Comparison of ENCODE assay signal across 19 mouse cellular contexts in genomic region chrX:57798869-57799268, GRCm38 (mm10).
DNase-seq lines count a peak whose midpoint lies in the region; ATAC-seq and TF ChIP-seq lines count a peak whose summit lies in the region.
"Had no signal": no experiment of that assay in that cellular context is flagged by ENCODE, and none has a peak within 500 bp of the region (broad histone marks: within the 10 kb centered on the region; RNA-seq: fewer than 3 reads in every experiment).

No protein-coding gene starts in this region.

- H3K9ac ChIP-seq in forebrain, embryonic 16.5 days (replicated peaks; ENCODE audit: low read depth, low read length): no peak overlapping the region
- H3K9ac ChIP-seq in forebrain, postnatal 0 days: no peak overlapping the region
- H3K9ac ChIP-seq in midbrain, embryonic 14.5 days (replicated peaks; ENCODE audit: low read length): no peak overlapping the region
- H3K9ac ChIP-seq: lung, embryonic 14.5 days had no signal

- no peak overlapping the region for H3K27ac ChIP-seq in forebrain, embryonic 16.5 days (ENCODE audit: low read length)
- H3K27ac ChIP-seq in forebrain, postnatal 0 days (ENCODE audit: low read depth, low read length): no peak overlapping the region
- no peak overlapping the region for H3K27ac ChIP-seq in midbrain, embryonic 14.5 days (replicated peaks; ENCODE audit: low read depth, low read length)
- H3K27ac ChIP-seq: limb, embryonic 10.5 days; macrophage had no signal

- H3K9me3 ChIP-seq in forebrain, embryonic 16.5 days (ENCODE audit: control insufficient read depth, low read length): no peaks in the 10 kb centered on the region
- H3K9me3 ChIP-seq in forebrain, postnatal 0 days (ENCODE audit: low read length): no peaks in the 10 kb centered on the region
- no peaks in the 10 kb centered on the region for H3K9me3 ChIP-seq in midbrain, embryonic 14.5 days (ENCODE audit: control insufficient read depth, low read length)
- H3K9me3 ChIP-seq: limb, embryonic 10.5 days had no signal

- ATAC-seq in forebrain, embryonic 16.5 days: peak; percentile 49; the same call in 1 of the 2 replicates
- ATAC-seq in forebrain, postnatal 0 days: no peak
- no peak for ATAC-seq in midbrain, embryonic 14.5 days (ENCODE audit: low FRiP score, low TSS enrichment)
- ATAC-seq: activated CD4-positive, CD25-positive, alpha-beta regulatory T cell, adult 4 months; Patski had no signal

- DNase-seq in forebrain, postnatal 0 days: no peak
- peak; percentile 3 for DNase-seq in ovary, postnatal 36 days (ENCODE audit: low spot score)
- DNase-seq in ovary, postnatal 14 days (ENCODE audit: low spot score): no peak
- DNase-seq in midbrain, embryonic 14.5 days: peak; percentile 11
- DNase-seq in cerebellum, adult 8-10 months: no peak
- DNase-seq in urinary bladder, postnatal 36 days (ENCODE audit: low spot score in 2 of 2): no peak
- DNase-seq: cerebellum, postnatal 14 days; gastrocnemius, postnatal 14 days; kidney, adult 2 months; kidney, postnatal 14 days; lung, embryonic 14.5 days; spleen, adult 18-20 months; thymus, adult 18-20 months had no signal

- 0 out of 2 replicates have a peak, but pooled peaks cover 6% of the 10 kb centered on the region for H3K4me1 ChIP-seq in forebrain, embryonic 16.5 days (replicated peaks; ENCODE audit: control insufficient read depth, insufficient read depth, low read length)
- H3K4me1 ChIP-seq in forebrain, postnatal 0 days (ENCODE audit: insufficient read depth): no peaks in the 10 kb centered on the region
- H3K4me1 ChIP-seq in midbrain, embryonic 14.5 days (ENCODE audit: control insufficient read depth, insufficient read depth, low read length): 0 out of 2 replicates have a peak, but pooled peaks cover 2% of the 10 kb centered on the region
- H3K4me1 ChIP-seq: limb, embryonic 10.5 days had no signal

- no peaks in the 10 kb centered on the region for H3K36me3 ChIP-seq in forebrain, embryonic 16.5 days (ENCODE audit: control insufficient read depth, insufficient read depth)
- H3K36me3 ChIP-seq in forebrain, postnatal 0 days (ENCODE audit: insufficient read depth): no peaks in the 10 kb centered on the region
- H3K36me3 ChIP-seq in midbrain, embryonic 14.5 days (ENCODE audit: control insufficient read depth, insufficient read depth, low read length): no peaks in the 10 kb centered on the region
- H3K36me3 ChIP-seq: limb, embryonic 10.5 days had no signal

- no peak overlapping the region for H3K4me3 ChIP-seq in forebrain, embryonic 16.5 days (replicated peaks; ENCODE audit: low read length)
- H3K4me3 ChIP-seq in forebrain, postnatal 0 days (ENCODE audit: low read depth, low read length): no peak overlapping the region
- H3K4me3 ChIP-seq in midbrain, embryonic 14.5 days (replicated peaks; ENCODE audit: low read depth, low read length): no peak overlapping the region
- H3K4me3 ChIP-seq: limb, embryonic 10.5 days had no signal

- no peak for TF ChIP-seq CTCF in forebrain, postnatal 0 days (IDR thresholded peaks at IDR 0.05; ENCODE audit: low read depth)

- WGBS in forebrain, embryonic 16.5 days: 39% methylated on average over 2 of the region's 2 CpGs
- 39% methylated on average over 2 of the region's 2 CpGs for WGBS in forebrain, postnatal 0 days
- WGBS in midbrain, embryonic 14.5 days: 45% methylated on average over 2 of the region's 2 CpGs

- no peaks in the 10 kb centered on the region for H3K27me3 ChIP-seq in forebrain, embryonic 16.5 days (replicated peaks; ENCODE audit: control insufficient read depth, insufficient read depth, low read length)
- H3K27me3 ChIP-seq in forebrain, postnatal 0 days (ENCODE audit: insufficient read depth, low read length): no peaks in the 10 kb centered on the region
- no peaks in the 10 kb centered on the region for H3K27me3 ChIP-seq in midbrain, embryonic 14.5 days (ENCODE audit: control insufficient read depth, insufficient read depth, low read length)

- H3K4me2 ChIP-seq in forebrain, embryonic 16.5 days (ENCODE audit: low read length): no peak overlapping the region
- H3K4me2 ChIP-seq in forebrain, postnatal 0 days (ENCODE audit: low read depth): no peak overlapping the region
- no peak overlapping the region for H3K4me2 ChIP-seq in midbrain, embryonic 14.5 days (ENCODE audit: low read length)
- H3K4me2 ChIP-seq: liver, embryonic 11.5 days; lung, embryonic 14.5 days had no signal

Comparison
In these comparisons a context has a peak if more than half of its experiments do, and no peak if none do; other contexts are left out.
1. DNase-seq: peak in ovary, postnatal 36 days (single experiment) and midbrain, embryonic 14.5 days (single experiment); none in forebrain, postnatal 0 days (single experiment), ovary, postnatal 14 days (single experiment), cerebellum, adult 8-10 months (single experiment) and urinary bladder, postnatal 36 days (0 of 2).